Mouse (Mus musculus) liver, embryonic 14.5 days (tissue): ENCODE results near the gene Ear14. TPM values are rescaled to one million over a fixed set of nuclear protein-coding genes. Genes with fewer than 3 reads are reported as not detected.
"Not testable (repeated sequence)": the region's sequence is repeated elsewhere in the genome, so short reads cannot be mapped to it uniquely, and the experiment has no call there.

ENCODE experiments used
- ATAC-seq: fragments of 200-750 bp; cut with Nextera tagmentation; 2 replicates; pipeline ENCODE4 v1.8.0; 2017; ENCODE audit warnings: moderate number of reproducible peaks, mild to moderate bottlenecking, moderate library complexity; ENCODE audit not compliant: insufficient read depth
- DNase-seq, 3 experiments: peaks; one replicate each; pipeline ENCODE4 v3.0.0-alpha.2; 2012 to 2013; ENCODE audit warnings: low read depth in 3 of 3, low spot score in 3 of 3
- H3K27ac ChIP-seq: fragments of 300-500 bp; sonication (generic); 2 replicates; pipeline ENCODE4 v1.5.1; 2014; ENCODE audit warnings: moderate library complexity, mild to moderate bottlenecking, control low read depth, inconsistent platforms
- H3K27me3 ChIP-seq: fragments of 300-500 bp; sonication (generic); 2 replicates; pipeline ENCODE4 v1.6.1; 2014; ENCODE audit warnings: mild to moderate bottlenecking, low read length, moderate library complexity; ENCODE audit not compliant: control insufficient read depth, insufficient read depth
- H3K36me3 ChIP-seq: fragments of 300-500 bp; sonication (generic); replicated peaks from 2 replicates; pipeline ENCODE4 v1.6.1; 2014; ENCODE audit warnings: low read depth; ENCODE audit not compliant: control insufficient read depth, insufficient read depth
- H3K4me1 ChIP-seq, 2 experiments: fragments of 200-500 bp in 1 of 2; fragments of 300-500 bp in 1 of 2; sonication (generic) in 1 of 2; replicated peaks; 2 replicates each; pipeline ENCODE4 v1.6.1; 2012 to 2014; ENCODE audit warnings: antibody characterized with exemption in 1 of 2, inconsistent platforms in 1 of 2, low read length in 1 of 2; ENCODE audit not compliant: control insufficient read depth in 2 of 2, insufficient read depth in 2 of 2
- H3K4me2 ChIP-seq: fragments of 300-500 bp; sonication (generic); 2 replicates; pipeline ENCODE4 v1.6.1; 2014; ENCODE audit warnings: low read depth, mild to moderate bottlenecking, control low read depth, moderate library complexity
- H3K4me3 ChIP-seq, 2 experiments: fragments of 200-500 bp in 1 of 2; fragments of 300-500 bp in 1 of 2; sonication (generic) in 1 of 2; 2 replicates each; pipeline ENCODE4 v1.5.1; 2012 to 2014; ENCODE audit warnings: low read depth in 2 of 2, low read length in 2 of 2, mild to moderate bottlenecking in 2 of 2, control low read depth in 1 of 2, inconsistent platforms in 1 of 2, moderate library complexity in 1 of 2; ENCODE audit not compliant: insufficient read depth in 1 of 2
- H3K9ac ChIP-seq: fragments of 300-500 bp; sonication (generic); replicated peaks from 2 replicates; pipeline ENCODE4 v1.6.1; 2014; ENCODE audit warnings: mild to moderate bottlenecking, control low read depth, moderate library complexity
- H3K9me3 ChIP-seq: fragments of 300-500 bp; sonication (generic); 2 replicates; pipeline ENCODE4 v1.6.1; 2016; ENCODE audit warnings: low read length, mixed read lengths; ENCODE audit not compliant: control insufficient read depth
- CTCF ChIP-seq: IDR thresholded peaks from 2 replicates; pipeline ENCODE4 v1.5.1; 2016; ENCODE audit warnings: antibody characterized with exemption, low read depth, control low read depth
- EP300 ChIP-seq: IDR thresholded peaks from 2 replicates; pipeline ENCODE4 v1.6.1; 2016; ENCODE audit warnings: antibody characterized with exemption, low read depth
- WGBS: fragments of 180-500 bp; shearing (Covaris S2); extraction: QIAGEN DNeasy Blood & Tissue Kit; methylation state at CpG from one replicate; pipeline ENCODE4 v1.1.7; 2014; ENCODE audit not compliant: insufficient replicate concordance; 5-methylcytosine and 5-hydroxymethylcytosine counted together
- polyA plus RNA-seq, 2 experiments: library from polyadenylated mRNA; depleted of rRNA in 1 of 2; stranded (reverse) in 1 of 2; unstranded in 1 of 2; fragments of >200 nt; fragmentation: Nextera tagmentation in 1 of 2; extraction: Ambion mirVana in 1 of 2; gene quantifications; 2 replicates each; pipeline versions ENCODE4 v1.2.1 to v1.2.3; 2012 to 2014

Ear14 gene
- polyA plus RNA-seq, 2 experiments: not detected

DNA sequence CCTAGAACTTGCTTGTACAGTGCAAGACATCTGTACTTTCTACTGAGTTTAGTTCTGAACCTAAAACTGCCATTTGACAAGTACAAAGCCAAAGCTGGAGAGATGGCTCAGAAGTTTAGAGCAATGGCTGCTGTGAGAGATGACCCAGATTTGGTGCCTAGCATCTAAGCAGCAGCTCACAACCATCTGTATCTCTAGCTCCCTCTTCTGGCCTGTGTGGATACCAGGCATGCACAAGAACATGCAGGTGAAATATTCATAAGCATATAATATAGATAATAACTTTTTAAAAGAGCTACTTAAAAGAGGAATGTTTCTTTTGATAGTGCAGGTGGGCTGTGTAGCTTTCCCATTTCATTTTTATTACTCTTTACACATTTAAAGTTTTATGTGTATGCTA is 37.7 kb downstream of the Ear14 start:
- Histone ChIP-seq H3K36me3 (no peaks in the 10 kb centered on the region), H3K27ac (no peak overlapping the region), H3K9me3 (no peaks in the 10 kb centered on the region), H3K4me1 (0 out of 4 replicates have a peak, but pooled peaks cover 0 to 2% of the 10 kb centered on the region in 2 experiments), H3K4me2 (no peak overlapping the region), H3K27me3 (no peaks in the 10 kb centered on the region), H3K9ac (no peak overlapping the region), H3K4me3 (no peak overlapping the region)
- ATAC-seq (no peak), DNase-seq (peak; percentile 7 to 11 (median 10))
- TF ChIP-seq EP300: no peak
- TF ChIP-seq CTCF: peak; percentile 74

DNA sequence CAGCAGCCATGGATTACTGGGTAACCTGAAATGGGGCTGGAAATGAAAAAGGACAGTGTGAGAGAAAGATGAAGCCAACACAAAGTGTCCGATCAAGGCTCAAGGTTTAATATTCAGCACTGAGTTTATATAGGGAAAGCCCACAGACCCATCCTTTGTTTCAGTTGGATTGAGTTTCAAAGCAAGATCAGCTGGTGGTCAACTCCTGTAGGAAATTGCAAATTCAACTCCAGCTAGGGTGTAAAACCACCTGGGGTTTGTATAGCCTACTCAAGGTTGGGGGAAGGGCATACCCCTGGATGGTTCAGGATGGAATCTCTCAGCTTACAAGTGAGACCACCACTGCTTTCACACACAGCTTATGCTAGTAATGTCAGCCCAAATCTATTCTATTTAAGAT is 44.5 kb downstream of the Ear14 start:
- no peak overlapping the region for H3K27ac ChIP-seq
- 59% methylated on average over 1 of the region's 1 CpGs for WGBS
- DNase-seq: no peak

DNA sequence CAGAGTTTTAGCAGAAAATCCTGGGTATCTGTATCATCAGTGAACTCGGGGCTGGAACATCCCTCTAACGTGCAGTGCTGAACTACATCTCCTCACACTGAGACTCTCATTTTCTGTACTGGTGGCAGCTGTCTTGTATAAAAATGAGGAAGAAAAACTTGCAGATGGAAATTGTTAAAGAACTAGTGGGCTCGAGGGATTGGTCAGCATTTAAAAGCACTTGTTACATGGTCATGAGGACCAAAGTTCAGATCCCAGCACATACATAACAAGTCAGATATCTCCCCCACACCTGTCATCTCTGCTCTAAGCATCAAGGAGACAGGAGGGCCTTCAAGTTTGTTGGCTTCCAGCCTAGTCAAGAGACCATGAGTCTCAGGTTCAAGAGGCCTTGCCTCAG is 47.2 kb downstream of the Ear14 start:
- WGBS: 36% methylated on average over 3 of the region's 3 CpGs
- Histone ChIP-seq H3K4me1 (no peaks in the 10 kb centered on the region), H3K4me2 (no peak overlapping the region), H3K4me3 (no peak overlapping the region), H3K27me3 (no peaks in the 10 kb centered on the region), H3K27ac (no peak overlapping the region), H3K9ac (no peak overlapping the region), H3K9me3 (no peaks in the 10 kb centered on the region), H3K36me3 (no peaks in the 10 kb centered on the region)
- DNase-seq (no peak), ATAC-seq (no peak)
- no peak for TF ChIP-seq EP300
- TF ChIP-seq CTCF: no peak

More for the DNA sequence above, 44.5 kb downstream of the Ear14 start:
- no peaks in the 10 kb centered on the region for H3K4me1 ChIP-seq
- H3K4me2 ChIP-seq: no peak overlapping the region
- no peaks in the 10 kb centered on the region for H3K36me3 ChIP-seq
- no peak overlapping the region for H3K4me3 ChIP-seq
- no peak overlapping the region for H3K9ac ChIP-seq
- H3K9me3 ChIP-seq: no peaks in the 10 kb centered on the region
- no peaks in the 10 kb centered on the region for H3K27me3 ChIP-seq
- TF ChIP-seq CTCF (no peak), EP300 (no peak)
- ATAC-seq: no peak

DNA sequence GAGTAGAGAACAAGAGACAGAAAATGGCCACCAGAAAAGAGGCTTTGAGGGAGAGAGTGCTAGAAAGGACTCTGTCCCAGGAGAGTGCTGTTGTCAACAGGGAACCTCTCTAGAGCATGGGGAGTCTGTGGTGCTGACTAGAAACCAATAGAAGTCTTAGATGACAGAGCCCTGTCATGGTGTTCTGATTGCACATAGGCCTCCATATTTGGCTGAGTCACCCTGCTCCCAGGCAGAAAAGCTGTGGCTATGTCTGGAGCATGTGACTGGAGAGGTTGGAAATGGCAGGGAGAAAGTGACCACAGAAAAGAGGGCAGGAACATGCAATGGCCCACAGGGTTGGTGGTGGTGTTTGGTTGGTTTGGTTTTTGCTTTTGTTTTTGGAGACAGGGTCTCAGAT is 49.0 kb downstream of the Ear14 start:
- ATAC-seq, H3K27me3 ChIP-seq, H3K4me1 ChIP-seq, H3K4me2 ChIP-seq, H3K9me3 ChIP-seq, H3K36me3 ChIP-seq, H3K9ac ChIP-seq, H3K4me3 ChIP-seq, DNase-seq, H3K27ac ChIP-seq: not testable (repeated sequence)

DNA sequence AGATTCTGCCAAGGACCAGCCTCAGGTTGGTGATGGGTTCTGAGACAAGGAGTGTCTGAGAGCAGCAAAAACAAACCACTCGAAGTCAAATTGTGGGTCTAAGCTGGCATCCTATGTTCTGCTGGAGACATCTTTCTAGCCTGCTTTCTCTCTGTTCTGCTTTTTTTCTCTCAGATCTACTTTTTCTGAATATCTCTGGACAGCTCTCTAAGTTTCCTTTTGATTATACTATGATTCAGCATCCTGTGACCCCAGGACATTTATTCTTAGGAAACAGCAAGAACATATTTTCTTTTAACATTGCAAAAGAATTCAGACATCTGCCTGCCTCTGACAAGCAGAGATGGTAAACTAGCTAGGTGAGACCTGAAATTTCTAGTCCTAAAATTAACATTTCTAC is 50.4 kb downstream of the Ear14 start:
- H3K4me3 ChIP-seq: no peak overlapping the region
- DNase-seq: no peak
- no peaks in the 10 kb centered on the region for H3K9me3 ChIP-seq
- H3K27ac ChIP-seq: no peak overlapping the region
- no peaks in the 10 kb centered on the region for H3K27me3 ChIP-seq
- H3K4me1 ChIP-seq: no peaks in the 10 kb centered on the region
- no peak overlapping the region for H3K9ac ChIP-seq
- TF ChIP-seq CTCF: no peak
- TF ChIP-seq EP300: no peak
- ATAC-seq: no peak
- no peaks in the 10 kb centered on the region for H3K36me3 ChIP-seq
- no peak overlapping the region for H3K4me2 ChIP-seq
- WGBS: 50% methylated on average over 1 of the region's 1 CpGs

Other genes with a start within 250 kb of the Ear14 start
- 6.5 and 9.8 TPM in 2 replicates for gene Pnp2, start 247.4 kb upstream of the Ear14 start, polyA plus RNA-seq (2012; rRNA removed)
- gene Pnp2, start 247.4 kb upstream of the Ear14 start, polyA plus RNA-seq (2014; fragmentation: Nextera tagmentation; extraction: Ambion mirVana): 12.0 and 13.7 TPM in 2 replicates
- not detected in 2 replicates for gene Rnase10, start 195.6 kb upstream of the Ear14 start, polyA plus RNA-seq (2012; rRNA removed)
- gene Rnase10, start 195.6 kb upstream of the Ear14 start, polyA plus RNA-seq (2014; fragmentation: Nextera tagmentation; extraction: Ambion mirVana): not detected in 2 replicates
- not detected in 2 replicates for gene Rnase9, start 161.5 kb upstream of the Ear14 start, polyA plus RNA-seq (2012; rRNA removed)
- gene Rnase9, start 161.5 kb upstream of the Ear14 start, polyA plus RNA-seq (2014; fragmentation: Nextera tagmentation; extraction: Ambion mirVana): not detected in 2 replicates
- not detected in 2 replicates for gene Rnase11, start 153.2 kb upstream of the Ear14 start, polyA plus RNA-seq (2012; rRNA removed)
- gene Rnase11, start 153.2 kb upstream of the Ear14 start, polyA plus RNA-seq (2014; fragmentation: Nextera tagmentation; extraction: Ambion mirVana): not detected in 2 replicates
- 0.69 and 0.95 TPM in 2 replicates for gene Rnase12, start 145.7 kb upstream of the Ear14 start, polyA plus RNA-seq (2012; rRNA removed)
- 0.91 and 1.8 TPM in 2 replicates for gene Rnase12, start 145.7 kb upstream of the Ear14 start, polyA plus RNA-seq (2014; fragmentation: Nextera tagmentation; extraction: Ambion mirVana)
- gene Olfr750, start 129.0 kb upstream of the Ear14 start, polyA plus RNA-seq (2012; rRNA removed): not detected in 2 replicates
- not detected in 2 replicates for gene Olfr750, start 129.0 kb upstream of the Ear14 start, polyA plus RNA-seq (2014; fragmentation: Nextera tagmentation; extraction: Ambion mirVana)
- gene Rnase4, start 112.3 kb upstream of the Ear14 start, polyA plus RNA-seq (2012; rRNA removed): 12.8 and 15.0 TPM in 2 replicates
- gene Rnase4, start 112.3 kb upstream of the Ear14 start, polyA plus RNA-seq (2014; fragmentation: Nextera tagmentation; extraction: Ambion mirVana): 20.2 and 21.9 TPM in 2 replicates
- gene Ang, start 112.2 kb upstream of the Ear14 start, polyA plus RNA-seq (2012; rRNA removed): 3.3 and 3.4 TPM in 2 replicates
- 5.4 and 7.1 TPM in 2 replicates for gene Ang, start 112.2 kb upstream of the Ear14 start, polyA plus RNA-seq (2014; fragmentation: Nextera tagmentation; extraction: Ambion mirVana)
- not detected in 2 replicates for gene Eddm3b, start 89.0 kb upstream of the Ear14 start, polyA plus RNA-seq (2012; rRNA removed)
- not detected in 2 replicates for gene Eddm3b, start 89.0 kb upstream of the Ear14 start, polyA plus RNA-seq (2014; fragmentation: Nextera tagmentation; extraction: Ambion mirVana)
- 1.9 and 2.8 TPM in 2 replicates for gene Rnase6, start 79.5 kb upstream of the Ear14 start, polyA plus RNA-seq (2012; rRNA removed)
- 3.6 TPM in 2 replicates for gene Rnase6, start 79.5 kb upstream of the Ear14 start, polyA plus RNA-seq (2014; fragmentation: Nextera tagmentation; extraction: Ambion mirVana)
- gene Rnase1, start 56.6 kb upstream of the Ear14 start, polyA plus RNA-seq (2012; rRNA removed): not detected in 2 replicates
- not detected in 2 replicates for gene Rnase1, start 56.6 kb upstream of the Ear14 start, polyA plus RNA-seq (2014; fragmentation: Nextera tagmentation; extraction: Ambion mirVana)
- gene Rnase2b, start 41.1 kb upstream of the Ear14 start, polyA plus RNA-seq (2012; rRNA removed): not detected in 2 replicates
- gene Rnase2b, start 41.1 kb upstream of the Ear14 start, polyA plus RNA-seq (2014; fragmentation: Nextera tagmentation; extraction: Ambion mirVana): not detected in 2 replicates
- not detected in 2 replicates for gene Ang2, start 4.2 kb upstream of the Ear14 start, polyA plus RNA-seq (2012; rRNA removed)
- gene Ang2, start 4.2 kb upstream of the Ear14 start, polyA plus RNA-seq (2014; fragmentation: Nextera tagmentation; extraction: Ambion mirVana): not detected in 2 replicates
- not detected in 2 replicates for gene Rnase2a, start 52.7 kb downstream of the Ear14 start, polyA plus RNA-seq (2012; rRNA removed)
- not detected in 2 replicates for gene Rnase2a, start 52.7 kb downstream of the Ear14 start, polyA plus RNA-seq (2014; fragmentation: Nextera tagmentation; extraction: Ambion mirVana)
- gene Gm7247, start 158.4 kb downstream of the Ear14 start, polyA plus RNA-seq (2012; rRNA removed): not detected in 2 replicates
- gene Gm7247, start 158.4 kb downstream of the Ear14 start, polyA plus RNA-seq (2014; fragmentation: Nextera tagmentation; extraction: Ambion mirVana): not detected in 2 replicates
- gene Vmn2r88, start 207.4 kb downstream of the Ear14 start, polyA plus RNA-seq (2012; rRNA removed): not detected in 2 replicates
- gene Vmn2r88, start 207.4 kb downstream of the Ear14 start, polyA plus RNA-seq (2014; fragmentation: Nextera tagmentation; extraction: Ambion mirVana): not detected in 2 replicates
- gene Vmn2r89, start 248.5 kb downstream of the Ear14 start, polyA plus RNA-seq (2012; rRNA removed): not detected in 2 replicates
- not detected in 2 replicates for gene Vmn2r89, start 248.5 kb downstream of the Ear14 start, polyA plus RNA-seq (2014; fragmentation: Nextera tagmentation; extraction: Ambion mirVana)